Mouse (Mus musculus): ENCODE results near the gene 1700011L22Rik. TPM values are rescaled to one million over a fixed set of nuclear protein-coding genes. Genes with fewer than 3 reads are reported as not detected.

1700011L22Rik gene
- not detected for total RNA-seq (2022)

DNA sequence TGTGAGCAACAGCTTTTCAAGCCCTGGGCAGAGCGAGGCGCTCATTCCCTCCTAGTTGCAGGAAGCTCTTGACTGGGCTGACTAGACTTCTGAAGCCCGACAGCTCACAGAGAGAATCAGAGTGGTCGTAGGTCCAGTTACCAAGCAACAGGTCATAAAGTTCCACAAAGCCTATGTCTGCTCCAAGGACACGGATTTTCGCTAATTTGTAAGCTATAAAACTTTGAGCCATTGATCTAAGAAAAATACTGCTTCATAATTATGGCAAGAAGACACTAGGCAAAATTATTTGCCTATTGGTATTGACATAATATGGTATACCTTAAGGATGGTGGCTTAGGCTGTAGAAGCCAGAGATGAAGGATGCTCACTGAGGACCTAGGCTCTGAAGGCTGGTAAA lies at the start of gene 1700011L22Rik:
1700011L22Rik (minus strand) TSS at position 101 of the 400 bp plus-strand sequence.
- no peak for DNase-seq (ENCODE audit: low spot score)

DNA sequence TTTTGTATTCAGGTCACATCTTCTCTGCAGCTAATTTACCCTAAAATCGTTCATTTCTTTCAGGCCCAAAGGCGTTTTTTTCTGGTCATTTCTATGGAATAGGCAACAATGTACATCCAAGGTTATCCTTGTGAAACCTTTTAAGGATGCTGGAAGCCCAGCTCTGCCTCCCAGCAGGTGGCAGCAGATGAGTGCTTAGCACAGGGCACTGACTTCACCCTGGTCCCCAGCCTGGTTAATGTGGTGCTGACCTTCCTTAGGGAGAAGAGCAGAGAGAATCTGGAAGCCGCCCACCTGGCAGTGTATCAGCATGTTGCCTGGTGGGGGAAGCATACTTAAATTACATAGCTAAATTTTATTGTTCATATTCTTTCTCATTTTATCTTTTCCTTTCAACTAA lies 49.4 kb upstream of the 1700011L22Rik start:
- DNase-seq (ENCODE audit: low spot score) = peak; percentile 54

DNA sequence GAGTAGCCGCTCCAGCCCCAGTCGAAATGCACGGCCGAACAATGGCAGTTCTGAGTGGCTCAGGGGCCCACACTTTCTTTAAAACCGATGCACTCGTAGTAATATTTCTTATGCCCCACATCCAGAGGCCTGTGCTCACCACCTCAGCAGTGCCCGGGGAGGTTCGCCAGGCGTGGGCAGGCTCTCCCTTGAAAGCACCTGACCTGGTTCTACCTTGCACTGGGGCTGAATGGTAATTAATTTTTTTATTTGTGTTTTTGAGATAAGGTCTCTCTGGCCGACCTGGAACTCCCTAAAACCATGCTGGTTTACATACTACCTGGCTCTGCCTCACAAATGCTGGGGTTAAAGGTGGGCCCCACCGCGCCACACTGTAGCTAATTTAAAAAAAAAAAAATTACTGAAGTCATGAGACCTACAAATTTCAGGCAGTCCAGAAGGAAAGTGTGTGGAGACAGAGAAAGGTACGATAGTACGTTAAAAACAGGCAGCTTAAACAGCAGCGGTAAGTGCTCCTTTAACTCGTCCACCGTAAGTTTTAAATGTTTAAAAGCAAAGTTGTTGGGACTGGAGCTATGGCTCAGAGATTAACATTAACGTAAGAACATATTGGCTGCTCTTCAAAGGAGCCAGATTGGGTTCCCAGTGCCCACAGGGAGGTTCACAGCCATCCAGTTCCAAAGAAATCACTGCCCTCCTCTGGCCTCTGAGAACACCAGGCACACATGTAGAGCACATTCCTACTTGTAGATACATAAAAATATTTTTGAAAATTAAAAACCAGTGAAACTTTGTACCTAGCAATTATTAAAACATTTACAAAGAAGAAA lies 47.1 kb upstream of the 1700011L22Rik start:
- DNase-seq (ENCODE audit: low spot score) = no peak

DNA sequence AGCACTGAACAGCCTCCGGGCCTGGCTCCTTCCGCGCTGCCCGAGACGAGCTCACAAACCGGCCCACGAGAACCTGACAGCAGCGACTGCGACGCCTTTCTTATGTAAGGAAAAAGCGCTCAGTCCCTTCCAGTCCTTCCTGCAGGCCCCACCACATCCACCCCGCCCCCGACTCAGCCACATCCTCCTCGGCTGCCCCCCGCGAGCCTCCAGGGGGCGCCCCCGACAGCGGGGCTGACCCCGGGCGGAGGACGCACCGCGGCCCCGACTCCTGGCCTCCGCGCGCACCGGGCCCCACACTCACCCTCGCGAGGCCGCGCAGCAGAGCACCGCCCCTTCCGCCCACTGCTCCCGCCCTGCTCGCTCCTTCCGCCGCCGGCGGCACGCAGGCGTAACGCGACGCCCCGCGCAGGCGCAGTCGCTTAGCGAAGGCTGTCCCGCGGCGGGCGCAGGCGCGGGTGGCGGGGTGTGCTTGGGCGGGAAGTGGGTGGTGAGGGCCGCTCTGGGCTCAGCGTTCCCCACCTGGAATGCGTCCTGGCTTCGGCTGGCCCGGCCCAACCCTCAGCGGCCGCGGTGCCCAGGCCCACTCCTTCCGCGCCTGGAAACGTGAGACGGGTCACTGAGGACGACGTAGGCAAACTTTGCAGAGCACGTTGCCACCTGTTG lies 46.4 kb upstream of the 1700011L22Rik start, which contains the start of gene Mmaa:
Mmaa (minus strand) TSS at position 328 of the 666 bp plus-strand sequence.
- peak; percentile 96 for DNase-seq (ENCODE audit: low spot score)

DNA sequence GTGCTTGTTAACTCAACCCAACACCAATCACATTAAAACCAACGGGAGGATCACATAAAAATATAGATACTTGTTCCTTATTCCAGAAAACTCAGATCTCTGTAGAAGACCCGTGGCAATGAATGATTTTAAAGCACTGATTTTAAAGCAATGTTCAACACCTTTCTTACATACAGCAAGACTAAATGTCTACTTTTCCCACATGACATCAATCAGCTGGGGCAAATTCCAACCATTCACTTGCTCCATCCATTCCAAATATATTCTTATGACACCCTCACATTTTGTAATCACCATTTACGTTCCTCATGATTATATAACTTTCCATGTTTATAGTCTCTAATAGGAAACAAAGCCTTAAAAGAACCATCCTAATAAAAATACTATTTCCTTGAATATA lies 45.5 kb upstream of the 1700011L22Rik start:
- no peak for DNase-seq (ENCODE audit: low spot score)

DNA sequence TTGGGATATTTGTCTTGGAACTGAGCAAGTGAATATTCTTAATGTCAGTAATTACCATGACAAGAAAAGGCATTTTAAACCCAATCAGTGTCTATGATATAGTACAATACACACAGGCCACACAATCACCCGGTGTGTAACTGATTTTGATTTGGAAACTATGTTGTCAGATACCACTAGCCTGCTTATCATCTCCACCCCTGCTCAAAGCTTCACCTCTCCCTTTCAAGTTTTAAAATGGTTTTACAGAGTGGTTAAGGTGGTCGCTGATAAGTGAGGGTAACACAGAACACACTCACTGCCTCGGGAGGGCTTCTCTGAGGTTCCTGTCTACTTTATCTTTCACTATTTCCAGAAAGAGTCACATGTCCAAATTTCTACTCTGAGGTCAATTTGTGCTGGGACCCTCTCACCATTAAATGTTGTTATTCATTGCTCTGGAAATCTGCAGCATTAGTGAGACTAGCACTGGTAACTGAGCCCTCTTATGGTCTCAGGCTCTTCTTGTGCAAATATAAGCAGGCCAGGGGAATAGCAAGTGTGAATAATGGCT lies 44.4 kb upstream of the 1700011L22Rik start:
- DNase-seq (ENCODE audit: low spot score) = no peak

DNA sequence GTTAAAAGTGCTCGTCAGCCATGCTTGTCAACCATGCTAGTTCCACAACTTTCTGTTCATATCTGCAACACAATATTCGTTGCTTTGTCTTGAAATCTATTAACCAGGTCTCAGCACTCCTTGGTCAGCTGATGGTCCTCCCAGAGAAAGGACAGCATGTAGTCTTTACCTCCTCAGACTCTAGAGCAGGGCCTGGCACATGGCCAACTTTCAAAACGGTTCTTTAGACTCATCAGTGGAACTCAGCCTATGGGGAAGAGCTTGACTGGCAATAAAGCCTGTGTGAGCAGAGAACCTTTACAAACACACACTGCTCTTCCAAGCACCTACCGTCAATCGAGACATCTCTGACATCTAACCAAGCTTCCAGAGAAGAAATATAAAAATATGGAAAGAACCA lies 41.2 kb upstream of the 1700011L22Rik start:
- no peak for DNase-seq (ENCODE audit: low spot score)

DNA sequence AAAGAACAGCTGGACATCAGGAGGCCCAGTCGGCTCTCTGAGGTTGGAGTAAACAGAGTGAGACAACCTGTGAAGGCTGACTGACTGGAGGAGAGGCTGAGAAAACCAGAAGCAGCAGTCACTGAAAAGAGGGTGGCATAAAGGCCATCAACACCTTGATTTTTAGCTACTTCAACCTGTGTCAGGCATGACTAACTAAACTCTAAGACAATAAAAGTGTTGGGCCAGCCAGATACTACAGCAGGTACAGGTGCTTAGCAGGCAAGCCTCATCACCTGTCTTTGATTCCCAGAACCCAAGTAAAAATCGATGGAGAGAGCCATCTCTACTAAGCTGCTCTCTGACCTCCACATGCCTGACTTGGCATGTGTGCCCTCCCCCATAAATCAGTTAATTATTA lies 40.3 kb upstream of the 1700011L22Rik start:
- no peak for DNase-seq (ENCODE audit: low spot score)

DNA sequence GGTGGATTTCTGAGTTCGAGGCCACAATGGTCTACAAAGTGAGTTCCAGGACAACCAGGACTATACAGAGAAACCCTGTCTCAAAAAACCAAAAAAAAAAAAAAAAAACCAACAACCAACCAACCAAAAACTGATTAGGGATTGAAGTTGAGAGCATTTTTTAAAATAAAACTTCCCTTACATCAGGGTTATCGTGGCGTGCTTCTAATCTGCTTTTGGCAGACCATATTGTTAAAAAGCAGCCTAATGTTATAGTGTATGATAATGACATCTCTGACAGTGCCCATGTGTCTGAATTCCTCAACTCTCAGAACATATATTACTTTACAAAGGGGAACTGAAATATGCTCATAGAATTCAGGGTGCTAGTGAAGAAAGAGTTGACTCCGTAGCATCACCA lies 39.9 kb upstream of the 1700011L22Rik start:
- no peak for DNase-seq (ENCODE audit: low spot score)

DNA sequence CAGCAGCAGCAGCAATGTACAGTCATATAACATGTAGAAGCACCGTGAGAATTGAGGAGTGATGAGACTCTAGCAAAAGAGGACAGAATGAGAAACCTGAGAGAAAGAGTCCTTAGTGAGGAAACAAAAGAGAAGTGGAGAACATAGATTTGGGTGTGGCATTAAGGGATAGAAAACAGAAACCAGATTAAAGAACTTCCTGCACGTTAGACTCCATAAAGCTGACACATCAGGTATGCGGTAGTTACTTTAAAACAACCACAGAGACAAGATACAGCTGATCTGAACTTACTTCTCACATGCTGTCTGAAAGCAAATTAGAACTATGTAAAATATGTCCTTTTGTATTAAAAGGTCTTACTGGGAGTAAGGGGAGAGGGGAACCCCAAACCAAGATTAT lies 38.1 kb upstream of the 1700011L22Rik start:
- DNase-seq (ENCODE audit: low spot score) = no peak

DNA sequence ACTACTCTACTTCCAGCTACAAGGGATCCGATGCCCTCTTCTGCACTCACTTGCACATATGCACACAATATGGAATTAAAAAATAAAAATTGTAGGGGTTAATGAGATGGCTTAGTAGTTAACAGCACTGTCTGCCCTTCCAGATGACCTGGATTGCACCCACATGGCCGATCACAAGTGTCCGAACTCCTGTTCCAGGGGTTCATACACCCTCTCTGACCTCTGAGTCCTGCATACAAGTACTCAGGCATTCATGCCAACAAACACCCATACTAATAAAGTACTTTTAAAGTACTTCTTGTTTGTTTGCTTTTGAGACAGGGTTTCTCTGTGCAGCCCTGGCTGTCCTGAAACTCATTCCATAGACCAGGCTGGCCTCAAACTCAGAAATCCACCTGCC lies 36.3 kb upstream of the 1700011L22Rik start:
- no peak for DNase-seq (ENCODE audit: low spot score)

DNA sequence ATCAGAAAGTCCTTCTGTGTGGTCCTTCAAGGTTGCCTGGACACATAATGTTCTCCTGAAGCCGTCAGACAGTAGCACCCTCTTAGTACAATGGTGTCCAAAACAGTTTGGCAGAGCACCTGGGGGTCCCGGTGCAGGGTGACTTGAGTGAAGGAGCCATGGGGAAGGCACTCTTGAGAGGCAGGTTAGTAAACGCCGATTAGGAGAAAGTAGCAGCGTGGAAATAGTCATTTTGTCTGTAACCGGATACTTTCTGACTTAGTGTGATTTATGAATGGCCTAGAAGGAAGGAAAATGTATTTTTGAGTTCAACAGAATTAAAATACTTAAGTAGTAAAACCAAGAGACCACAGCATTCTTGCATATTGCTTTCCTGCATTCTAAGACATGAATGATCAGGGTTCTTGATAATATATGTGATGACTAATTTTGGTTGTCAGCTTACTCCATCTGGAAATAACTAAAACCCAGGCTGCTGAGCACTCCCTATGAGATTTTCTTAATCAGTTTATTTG lies 33.1 kb upstream of the 1700011L22Rik start:
- DNase-seq (ENCODE audit: low spot score) = no peak

DNA sequence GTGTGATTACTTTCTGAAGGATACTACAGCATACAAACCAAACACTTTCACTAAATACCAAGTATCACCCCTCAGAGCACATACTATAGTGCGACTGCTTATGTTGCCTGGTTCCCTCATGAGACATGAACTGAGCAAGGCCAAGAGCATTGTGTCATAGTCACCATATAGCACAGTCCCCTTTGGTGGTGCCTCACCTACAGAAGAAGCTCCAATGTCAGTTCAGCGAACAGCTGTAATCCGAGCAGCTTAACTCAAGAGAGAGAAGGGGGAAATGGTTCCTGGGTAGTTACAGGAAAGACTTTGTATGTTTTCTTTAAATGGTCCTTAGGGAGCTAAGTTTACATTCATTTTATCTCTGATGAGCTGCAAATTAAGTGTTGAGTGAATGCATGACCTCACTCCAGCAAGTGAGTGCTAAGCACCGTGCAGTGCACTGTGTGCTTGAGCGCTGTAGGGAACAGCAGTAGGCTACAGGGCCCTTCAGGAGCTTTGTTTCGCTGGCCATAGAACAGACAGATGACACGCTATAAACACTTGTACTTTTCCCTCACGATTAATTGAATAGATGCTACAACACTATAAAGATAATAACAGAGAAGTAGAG lies 29.0 kb upstream of the 1700011L22Rik start:
- DNase-seq (ENCODE audit: low spot score) = no peak

DNA sequence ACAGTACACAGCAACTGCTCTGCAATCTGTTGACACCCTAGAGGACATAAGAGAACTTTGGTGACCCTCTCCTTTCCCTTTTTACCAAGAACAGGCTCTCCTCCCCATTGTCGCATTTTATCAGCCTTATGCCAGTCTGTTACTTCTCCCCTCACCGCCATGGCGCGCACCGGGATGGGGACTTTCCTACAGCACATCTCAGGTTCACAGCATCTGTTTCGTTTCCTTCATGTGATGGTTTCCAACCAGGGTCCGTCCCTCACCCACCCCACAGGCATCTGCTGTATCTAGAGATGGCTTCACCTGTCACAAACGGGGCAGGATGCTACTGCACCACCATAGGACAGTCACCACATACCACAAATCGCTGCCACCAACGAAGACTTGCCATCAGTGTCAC lies 26.6 kb upstream of the 1700011L22Rik start:
- no peak for DNase-seq (ENCODE audit: low spot score)

DNA sequence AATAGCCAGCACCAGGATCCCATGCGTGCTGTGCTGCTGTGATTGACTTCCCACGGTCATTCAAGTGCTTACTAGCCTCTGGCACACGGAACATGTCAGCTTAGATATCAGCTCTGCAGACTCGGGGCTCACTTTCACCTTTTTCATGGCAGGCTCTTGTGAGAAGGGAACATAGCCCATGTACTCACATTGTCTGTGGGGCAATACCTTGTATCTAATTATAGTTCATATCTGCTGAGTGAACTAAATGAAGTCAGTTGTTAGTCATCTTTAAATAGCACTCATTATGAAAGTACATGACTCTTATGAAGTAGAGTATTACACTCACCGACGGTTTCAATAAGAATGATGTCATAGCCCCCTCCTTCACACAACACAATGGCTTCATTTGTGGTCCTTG lies 25.4 kb upstream of the 1700011L22Rik start:
- peak; percentile 30 for DNase-seq (ENCODE audit: low spot score)

DNA sequence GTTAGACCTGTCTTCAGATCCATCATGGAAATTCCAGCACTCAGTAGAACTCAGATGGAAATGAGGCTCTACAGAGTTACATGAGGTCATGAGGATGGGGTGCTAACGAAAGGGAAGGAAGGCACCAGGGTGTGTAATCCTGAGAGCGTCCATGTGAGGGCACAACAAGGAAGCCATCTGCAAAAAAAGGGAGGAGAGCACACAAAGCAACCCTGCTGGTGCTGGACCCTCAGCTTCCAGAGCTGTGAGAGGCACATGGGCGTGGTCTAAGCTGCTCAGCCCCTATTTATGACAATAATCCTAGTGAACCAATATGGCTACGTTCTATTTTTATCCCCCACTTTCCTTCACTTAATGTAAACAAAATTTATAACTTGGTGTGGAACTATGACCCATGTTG lies 24.3 kb upstream of the 1700011L22Rik start:
- no peak for DNase-seq (ENCODE audit: low spot score)

DNA sequence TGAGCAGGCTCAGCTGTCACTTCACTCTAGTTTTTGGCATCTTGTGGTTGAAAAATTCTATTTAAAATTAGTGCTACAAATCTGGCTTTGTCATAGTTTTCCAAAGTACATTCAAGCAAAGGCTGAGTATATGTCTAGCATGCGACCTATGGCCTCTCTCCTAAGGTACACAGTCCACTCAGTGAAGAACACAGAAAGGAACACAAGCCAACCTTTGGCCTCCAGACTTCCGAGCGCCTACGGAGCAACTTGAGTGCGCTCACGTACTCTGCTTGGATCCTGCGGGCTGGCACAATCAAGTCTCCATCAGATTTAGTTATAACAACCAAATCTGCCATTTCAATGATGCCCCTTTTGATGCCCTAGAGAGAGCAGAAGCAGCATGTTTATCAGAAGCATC lies 20.6 kb upstream of the 1700011L22Rik start:
- no peak for DNase-seq (ENCODE audit: low spot score)

DNA sequence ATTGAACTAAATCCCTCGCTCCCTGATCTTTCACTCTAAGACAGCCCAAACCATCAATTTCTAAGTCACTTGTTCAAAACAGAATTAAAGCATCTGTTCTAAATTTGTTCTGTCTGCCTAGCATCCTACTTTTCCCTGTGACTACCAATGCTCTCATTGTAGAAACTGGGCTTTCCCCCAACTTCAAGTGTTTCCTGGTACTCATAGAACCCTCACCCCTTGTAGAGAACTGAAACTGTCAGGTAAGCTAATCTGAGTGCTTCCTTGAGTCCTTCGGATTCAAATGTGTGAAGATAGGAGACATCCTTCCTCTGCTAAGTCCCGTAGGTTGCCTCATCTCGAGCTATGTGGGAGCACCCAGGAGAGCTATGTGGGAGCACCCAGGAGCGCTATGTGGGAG lies 13.6 kb upstream of the 1700011L22Rik start:
- DNase-seq (ENCODE audit: low spot score) = no peak

DNA sequence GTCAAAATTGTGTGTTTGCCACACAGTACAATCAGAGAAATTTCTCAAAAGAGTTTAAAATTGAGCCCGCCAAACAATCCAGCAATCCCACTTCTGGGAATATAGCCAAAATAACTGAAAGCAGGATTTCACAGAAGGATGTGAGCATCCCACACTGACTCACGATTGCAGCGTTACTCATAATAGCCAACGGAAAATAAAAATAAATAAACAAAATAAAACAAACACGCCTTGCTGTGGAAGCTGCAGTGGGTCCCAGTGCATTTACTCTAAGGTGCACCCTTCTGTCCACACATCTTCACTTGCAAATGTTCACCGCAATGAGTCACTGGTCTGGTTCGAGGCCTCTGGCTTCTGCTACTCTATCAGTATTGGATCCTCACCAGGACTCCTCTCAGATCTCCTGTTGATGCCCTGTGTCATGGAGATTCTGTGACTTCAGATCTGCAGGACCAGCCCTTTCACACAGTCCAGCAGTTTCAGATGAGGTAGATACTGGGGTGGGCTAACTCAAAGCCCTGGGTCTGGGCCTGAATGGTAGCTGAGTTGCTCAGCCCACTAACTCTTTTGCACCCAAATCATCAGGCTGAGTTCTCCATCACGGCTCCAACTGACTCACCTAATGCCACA lies 7.8 kb upstream of the 1700011L22Rik start:
- DNase-seq (ENCODE audit: low spot score) = no peak

DNA sequence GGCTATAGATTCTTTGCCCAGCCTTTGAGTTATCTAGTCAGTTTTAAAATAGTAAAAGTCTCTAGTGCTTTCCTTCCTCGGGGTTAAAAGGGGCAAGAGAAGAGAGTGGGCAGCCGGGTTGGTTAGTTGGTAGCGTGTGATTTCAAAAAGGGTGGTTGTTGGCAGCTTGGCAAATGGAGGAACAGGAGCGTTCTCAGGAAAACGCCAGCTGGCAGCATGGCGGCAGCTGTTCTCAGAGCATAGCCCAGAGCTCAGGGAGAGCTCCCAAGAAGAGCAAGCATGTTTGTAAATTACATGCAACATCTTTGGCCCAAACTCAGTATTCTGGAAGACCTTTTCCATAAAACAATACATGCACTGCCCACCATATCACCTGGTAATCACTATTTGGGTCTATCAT lies 5.4 kb upstream of the 1700011L22Rik start:
- DNase-seq (ENCODE audit: low spot score) = no peak

DNA sequence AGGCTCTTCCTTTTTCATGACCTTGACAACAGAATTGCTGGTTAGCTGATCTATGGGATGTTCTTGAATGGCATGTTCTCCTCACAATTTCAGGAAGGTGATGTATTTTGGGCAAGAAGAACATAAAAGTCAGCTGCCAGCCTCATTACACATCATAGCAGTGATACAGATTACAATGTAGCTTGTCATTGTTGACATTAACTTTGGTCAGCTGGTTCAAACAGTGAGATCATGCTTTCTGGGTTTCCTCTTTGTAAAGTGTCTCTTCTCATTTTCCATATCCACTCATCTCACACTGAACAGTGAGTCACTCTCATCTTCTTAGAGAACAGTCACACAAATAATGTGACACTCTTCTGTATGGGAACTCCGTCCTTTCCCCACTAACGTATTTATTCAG lies 4.9 kb downstream of the 1700011L22Rik start:
- DNase-seq (ENCODE audit: low spot score) = no peak

DNA sequence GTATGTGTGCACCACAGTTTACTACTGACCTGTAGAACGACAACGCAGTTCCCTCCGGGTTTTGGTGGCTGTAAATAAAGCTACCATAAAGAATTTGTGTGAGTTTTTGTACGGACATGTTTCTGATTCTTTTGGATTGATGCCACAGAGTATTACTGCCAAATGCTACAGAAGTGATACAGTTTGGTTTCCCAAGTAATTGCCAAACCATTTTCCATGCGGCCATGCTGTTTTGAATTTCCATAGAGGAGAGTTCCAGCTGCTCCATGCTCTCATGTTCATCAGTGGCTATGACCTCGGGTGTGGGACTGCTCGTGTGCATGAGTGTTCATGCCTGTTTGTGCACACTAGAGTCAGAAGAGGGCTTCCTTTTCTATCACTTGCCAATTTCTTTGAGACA lies 8.4 kb downstream of the 1700011L22Rik start:
- no peak for DNase-seq (ENCODE audit: low spot score)
